Mouse (Mus musculus) myocyte (in vitro differentiated cells): ENCODE data around the gene Pi4ka. TPM values are rescaled to one million over a fixed set of nuclear protein-coding genes. Genes with fewer than 3 reads are reported as not detected.

Experiments
- H3K27me3 ChIP-seq: one replicate; pipeline ENCODE4 v1.6.1; 2011; ENCODE audit not compliant: control insufficient read depth, insufficient read depth, insufficient read length
- H3K36me3 ChIP-seq: one replicate; pipeline ENCODE4 v1.6.1; 2011; ENCODE audit not compliant: control insufficient read depth, insufficient read depth
- H3K4me2 ChIP-seq: one replicate; pipeline ENCODE4 v1.6.1; 2011; ENCODE audit warnings: low read depth, control low read depth
- H3K4me3 ChIP-seq: one replicate; pipeline ENCODE4 v1.5.1; 2011; ENCODE audit warnings: mild to moderate bottlenecking, control low read depth, moderate library complexity
- H3K79me2 ChIP-seq: one replicate; pipeline ENCODE4 v1.6.1; 2011; ENCODE audit not compliant: control insufficient read depth, insufficient read depth
- H3ac ChIP-seq: one replicate; pipeline ENCODE4 v1.6.1; 2011; ENCODE audit not compliant: control insufficient read depth, insufficient read length
- CEBPB ChIP-seq: IDR thresholded peaks from 2 replicates; pipeline ENCODE4 v1.6.1; 2011; ENCODE audit warnings: mild to moderate bottlenecking, moderate library complexity; ENCODE audit not compliant: poor library complexity, insufficient read depth, severe bottlenecking
- E2F4 ChIP-seq: IDR thresholded peaks from one replicate; pipeline ENCODE4 v1.6.1; 2011; ENCODE audit warnings: mild to moderate bottlenecking, control low read depth, moderate library complexity; ENCODE audit not compliant: insufficient read depth
- MAX ChIP-seq: IDR thresholded peaks from one replicate; pipeline ENCODE4 v1.6.1; 2011; ENCODE audit warnings: low read depth, mild to moderate bottlenecking, control low read depth
- MYOD1 ChIP-seq, 3 experiments: IDR thresholded peaks; one replicate each; pipeline ENCODE4 v1.6.1; 2011; ENCODE audit warnings: control low read depth in 2 of 3, low read depth in 2 of 3, mild to moderate bottlenecking in 2 of 3, moderate library complexity in 1 of 3; ENCODE audit not compliant: insufficient read length in 2 of 3, control insufficient read depth in 1 of 3
- MYOG ChIP-seq, 3 experiments: IDR thresholded peaks; one replicate each; pipeline ENCODE4 v1.6.1; 2011; ENCODE audit warnings: control low read depth in 2 of 3, low read depth in 2 of 3, mild to moderate bottlenecking in 2 of 3; ENCODE audit not compliant: insufficient read length in 2 of 3, control insufficient read depth in 1 of 3, insufficient read depth in 1 of 3
- POLR2A ChIP-seq: IDR thresholded peaks from one replicate; pipeline ENCODE4 v1.6.1; 2011; ENCODE audit warnings: low read depth, mild to moderate bottlenecking, control low read depth, moderate library complexity; ENCODE audit not compliant: insufficient read length
- POLR2AphosphoS2 ChIP-seq: IDR thresholded peaks from one replicate; pipeline ENCODE4 v1.6.1; 2011; ENCODE audit warnings: low read depth, control low read depth; ENCODE audit not compliant: insufficient read length
- REST ChIP-seq: IDR thresholded peaks from one replicate; pipeline ENCODE4 v1.6.1; 2011; ENCODE audit warnings: mild to moderate bottlenecking, control low read depth, moderate library complexity; ENCODE audit not compliant: insufficient read depth, insufficient read length
- SRF ChIP-seq: IDR thresholded peaks from one replicate; pipeline ENCODE4 v1.6.1; 2011; ENCODE audit warnings: low read depth; ENCODE audit not compliant: control insufficient read depth, insufficient read length
- TCF12 ChIP-seq: IDR thresholded peaks from one replicate; pipeline ENCODE4 v1.6.1; 2011; ENCODE audit warnings: mild to moderate bottlenecking, control low read depth; ENCODE audit not compliant: poor library complexity, insufficient read depth, severe bottlenecking
- TCF3 ChIP-seq: IDR thresholded peaks from one replicate; pipeline ENCODE4 v1.6.1; 2011; ENCODE audit warnings: low read depth, control low read depth; ENCODE audit not compliant: insufficient read length
- USF1 ChIP-seq: IDR thresholded peaks from one replicate; pipeline ENCODE4 v1.6.1; 2011; ENCODE audit warnings: low read depth, mild to moderate bottlenecking, control low read depth, moderate library complexity
- polyA plus RNA-seq: library from polyadenylated mRNA; unstranded; fragments of >200 nt; fragmentation: generic; extraction: Trizol; gene quantifications from one replicate; pipeline ENCODE4 v1.2.1, GENCODE M21; 2012; ENCODE audit warnings: missing spikeins

The Pi4ka gene
- polyA plus RNA-seq, 1 experiment: 37.8 TPM

DNA sequence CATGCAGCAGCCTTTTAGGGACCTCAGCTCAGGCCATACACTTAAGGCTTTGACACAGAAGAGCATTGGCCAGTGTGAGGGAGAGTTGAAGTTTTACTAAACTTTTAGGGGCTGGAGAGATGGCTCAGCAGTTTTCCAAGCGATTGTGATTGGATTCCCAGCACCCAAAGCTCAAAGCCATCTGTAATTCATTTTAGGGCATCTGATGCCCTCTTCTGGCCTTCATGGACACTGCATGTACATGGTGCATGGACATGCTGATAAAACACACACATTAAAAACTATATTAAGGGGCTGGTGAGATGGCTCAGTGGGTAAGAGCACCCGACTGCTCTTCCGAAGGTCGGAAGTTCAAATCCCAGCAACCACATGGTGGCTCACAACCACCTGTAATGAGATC lies 135.0 kb downstream of the Pi4ka start:
- no peak overlapping the region for H3ac ChIP-seq
- no peaks in the 10 kb centered on the region for H3K36me3 ChIP-seq
- no peak for TF ChIP-seq POLR2A
- TF ChIP-seq E2F4: no peak
- TF ChIP-seq TCF3: no peak
- no peak for TF ChIP-seq REST
- no peak for TF ChIP-seq SRF
- TF ChIP-seq USF1: no peak
- TF ChIP-seq TCF12: no peak
- no peak for TF ChIP-seq MYOD1 (IDR thresholded peaks at IDR 0.05; ENCODE audit: control insufficient read depth in 1 of 3, insufficient read length in 2 of 3, low read depth in 2 of 3)
- no peak for TF ChIP-seq MYOG (IDR thresholded peaks at IDR 0.05; ENCODE audit: control insufficient read depth in 1 of 3, insufficient read depth in 1 of 3, insufficient read length in 2 of 3, low read depth in 2 of 3)
- TF ChIP-seq POLR2AphosphoS2: no peak
- no peak for TF ChIP-seq MAX
- TF ChIP-seq CEBPB: no peak

DNA sequence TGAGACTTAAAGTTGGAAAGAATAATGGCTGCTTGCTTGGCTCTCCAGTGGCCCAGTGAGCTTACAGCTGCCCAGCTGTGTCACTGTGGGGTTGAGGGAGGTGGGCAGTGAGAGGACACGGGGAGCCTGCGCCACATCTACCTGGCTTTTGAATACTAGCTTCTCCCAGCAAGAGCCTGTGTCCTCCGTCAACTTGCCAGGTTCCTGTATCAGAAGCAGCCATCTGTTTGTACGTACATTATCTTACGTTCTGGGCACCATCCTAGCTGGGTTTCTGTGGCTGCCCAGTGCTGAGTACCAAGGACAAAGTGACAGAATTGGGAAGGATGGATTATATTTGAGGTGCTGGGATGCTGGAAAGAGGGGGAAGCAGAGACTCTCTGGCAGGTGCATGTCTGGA lies 136.2 kb downstream of the Pi4ka start:
- Histone ChIP-seq H3ac (no peak overlapping the region), H3K4me3 (no peak overlapping the region), H3K4me2 (no peak overlapping the region), H3K36me3 (no peaks in the 10 kb centered on the region), H3K79me2 (no peaks in the 10 kb centered on the region), H3K27me3 (no peaks in the 10 kb centered on the region)
- TF ChIP-seq MAX: no peak
- TF ChIP-seq MYOG (IDR thresholded peaks at IDR 0.05; ENCODE audit: control insufficient read depth in 1 of 3, insufficient read depth in 1 of 3, insufficient read length in 2 of 3, low read depth in 2 of 3): no peak
- TF ChIP-seq MYOD1 (IDR thresholded peaks at IDR 0.05; ENCODE audit: control insufficient read depth in 1 of 3, insufficient read length in 2 of 3, low read depth in 2 of 3): no peak
- no peak for TF ChIP-seq E2F4
- no peak for TF ChIP-seq TCF12

More for the DNA sequence above, 135.0 kb downstream of the Pi4ka start:
- Histone ChIP-seq H3K4me2 (no peak overlapping the region), H3K4me3 (no peak overlapping the region), H3K79me2 (no peaks in the 10 kb centered on the region), H3K27me3 (no peaks in the 10 kb centered on the region)

DNA sequence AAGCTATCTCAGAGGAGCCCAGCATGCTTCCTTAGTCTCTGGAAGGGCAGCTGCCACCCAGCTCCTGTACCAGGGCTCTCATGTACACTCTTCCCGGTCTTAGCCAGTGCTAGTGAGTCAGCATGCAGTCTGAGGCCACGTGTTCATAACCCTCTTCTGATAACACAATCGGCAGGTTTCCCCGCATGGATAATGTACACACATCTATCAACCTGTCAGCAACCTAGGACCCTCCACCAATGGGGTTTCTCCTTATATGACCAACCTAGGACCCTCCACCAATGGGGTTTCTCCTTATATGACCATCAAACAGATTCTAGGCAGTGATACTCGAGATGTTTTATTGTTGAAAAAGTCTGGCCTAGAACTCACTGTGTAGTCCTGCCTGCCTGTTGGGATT lies 138.2 kb downstream of the Pi4ka start:
- TF ChIP-seq REST: no peak
- no peak for TF ChIP-seq USF1
- TF ChIP-seq SRF: no peak
- no peak for TF ChIP-seq POLR2AphosphoS2
- no peak for TF ChIP-seq E2F4
- TF ChIP-seq TCF3: no peak
- TF ChIP-seq CEBPB: no peak
- no peak for TF ChIP-seq MYOD1 (IDR thresholded peaks at IDR 0.05; ENCODE audit: control insufficient read depth in 1 of 3, insufficient read length in 2 of 3, low read depth in 2 of 3)
- TF ChIP-seq TCF12: no peak
- TF ChIP-seq MYOG (IDR thresholded peaks at IDR 0.05; ENCODE audit: control insufficient read depth in 1 of 3, insufficient read depth in 1 of 3, insufficient read length in 2 of 3, low read depth in 2 of 3): no peak
- no peak for TF ChIP-seq POLR2A
- TF ChIP-seq MAX: no peak
- no peaks in the 10 kb centered on the region for H3K27me3 ChIP-seq
- H3ac ChIP-seq: no peak overlapping the region
- H3K36me3 ChIP-seq: no peaks in the 10 kb centered on the region
- H3K79me2 ChIP-seq: no peaks in the 10 kb centered on the region
- no peak overlapping the region for H3K4me3 ChIP-seq
- no peak overlapping the region for H3K4me2 ChIP-seq

DNA sequence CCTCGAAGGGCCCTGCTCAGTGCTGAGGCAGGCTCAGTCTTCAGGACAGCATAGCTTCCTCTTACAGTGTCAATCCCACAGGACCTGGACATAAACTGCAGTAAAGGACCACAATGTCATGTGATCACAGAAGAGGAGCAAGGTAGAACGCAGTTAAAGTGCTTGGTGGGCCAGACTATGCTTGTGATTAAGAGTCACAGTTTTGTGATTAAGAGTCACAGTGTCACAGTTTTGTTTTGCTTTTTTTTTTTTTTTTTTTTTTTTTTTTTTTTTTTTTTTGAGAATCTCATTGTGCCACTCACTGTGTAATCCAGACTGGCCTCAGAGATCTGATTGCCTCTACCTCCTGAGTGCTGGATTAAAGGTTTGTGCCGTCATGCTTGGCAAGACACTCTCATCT lies 140.0 kb downstream of the Pi4ka start:
- Histone ChIP-seq H3K4me2 (no peak overlapping the region), H3ac (no peak overlapping the region), H3K79me2 (no peaks in the 10 kb centered on the region), H3K27me3 (no peaks in the 10 kb centered on the region), H3K4me3 (no peak overlapping the region), H3K36me3 (no peaks in the 10 kb centered on the region)
- no peak for TF ChIP-seq MAX

DNA sequence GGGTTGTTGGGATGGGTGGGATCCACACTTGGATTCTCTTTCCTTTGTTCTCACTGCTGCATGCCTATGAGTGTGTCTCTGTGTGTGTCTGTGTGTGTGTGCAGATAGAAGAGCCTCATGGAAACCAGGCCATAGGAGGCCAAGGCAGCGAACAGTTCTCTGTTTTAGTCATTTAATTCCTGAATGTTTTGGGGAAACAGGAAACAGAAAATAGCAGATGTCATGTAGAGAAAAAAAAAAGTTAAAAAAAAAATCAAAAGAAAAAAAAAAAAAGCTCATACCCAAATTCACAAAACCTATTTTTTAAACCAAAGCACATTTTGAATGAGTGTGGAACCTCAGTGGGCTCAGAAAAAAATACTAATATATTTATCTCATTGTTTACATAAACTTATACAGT lies 144.8 kb downstream of the Pi4ka start:
- no peak overlapping the region for H3ac ChIP-seq
- H3K36me3 ChIP-seq: no peaks in the 10 kb centered on the region

More for the DNA sequence above, 144.8 kb downstream of the Pi4ka start:
- Histone ChIP-seq H3K79me2 (no peaks in the 10 kb centered on the region), H3K27me3 (no peaks in the 10 kb centered on the region), H3K4me2 (no peak overlapping the region), H3K4me3 (no peak overlapping the region)
- no peak for TF ChIP-seq CEBPB
- TF ChIP-seq POLR2AphosphoS2: no peak
- no peak for TF ChIP-seq TCF3
- no peak for TF ChIP-seq REST
- TF ChIP-seq USF1: no peak
- TF ChIP-seq TCF12: no peak
- TF ChIP-seq SRF: no peak
- no peak for TF ChIP-seq POLR2A
- TF ChIP-seq MAX: no peak
- TF ChIP-seq E2F4: no peak
